Mouse (Mus musculus): ENCODE results near the gene Fubp3.

- TF ChIP-seq CTCF (IDR thresholded peaks at IDR 0.05; ENCODE audit: control insufficient read depth, insufficient read depth, low read length), result no peak
- no peak for TF ChIP-seq POLR2A (IDR thresholded peaks at IDR 0.05; ENCODE audit: borderline replicate concordance, control insufficient read depth, low read depth, low read length)
These were observed 66.4 kb downstream of the Fubp3 start for GRCm38 (mm10) chr2:31638581-31639465.

All from bone marrow, adult 2 months (tissue).